Mouse (Mus musculus): ENCODE data around the gene Gm17359.

Gene Gm17359

GRCm38 (mm10) chr3:79358721-79359120 is 22.3 kb downstream of the Gm17359 start:
- no peak for DNase-seq

- no peak for DNase-seq
Measured at GRCm38 (mm10) chr3:79360317-79361101, 24.0 kb downstream of the Gm17359 start.

- no peak for DNase-seq
Measured at GRCm38 (mm10) chr3:79366098-79366497, 29.6 kb downstream of the Gm17359 start.

- no peak for DNase-seq
Measured at GRCm38 (mm10) chr3:79368306-79368705, 31.8 kb downstream of the Gm17359 start.

- DNase-seq: peak; percentile 47
Measured at GRCm38 (mm10) chr3:79370385-79370929, 34.0 kb downstream of the Gm17359 start.

- DNase-seq: no peak
Measured at GRCm38 (mm10) chr3:79371506-79372195, 35.2 kb downstream of the Gm17359 start.

GRCm38 (mm10) chr3:79373930-79374329 is 37.5 kb downstream of the Gm17359 start:
- DNase-seq: no peak

- no peak for DNase-seq
Measured at GRCm38 (mm10) chr3:79378086-79378485, 41.6 kb downstream of the Gm17359 start.

- no peak for DNase-seq
Measured at GRCm38 (mm10) chr3:79379255-79379836, 42.9 kb downstream of the Gm17359 start.

GRCm38 (mm10) chr3:79379873-79380595 is 43.6 kb downstream of the Gm17359 start:
- DNase-seq: no peak

- DNase-seq: no peak
Measured at GRCm38 (mm10) chr3:79381398-79381797, 44.9 kb downstream of the Gm17359 start.

- no peak for DNase-seq
Measured at GRCm38 (mm10) chr3:79385434-79386029, 49.1 kb downstream of the Gm17359 start.

- DNase-seq: no peak
Measured at GRCm38 (mm10) chr3:79389081-79389480, 52.6 kb downstream of the Gm17359 start.

- no peak for DNase-seq
Measured at GRCm38 (mm10) chr3:79400552-79400951, 64.1 kb downstream of the Gm17359 start.

- DNase-seq: no peak
Measured at GRCm38 (mm10) chr3:79402056-79402455, 65.6 kb downstream of the Gm17359 start.

GRCm38 (mm10) chr3:79408546-79408945 is 72.1 kb downstream of the Gm17359 start:
- DNase-seq: no peak

- DNase-seq: no peak
Measured at GRCm38 (mm10) chr3:79409927-79410628, 73.6 kb downstream of the Gm17359 start.

GRCm38 (mm10) chr3:79410629-79410995 is 74.2 kb downstream of the Gm17359 start:
- DNase-seq: no peak

GRCm38 (mm10) chr3:79411666-79412065 is 75.2 kb downstream of the Gm17359 start:
- DNase-seq: no peak

- DNase-seq: no peak
Measured at GRCm38 (mm10) chr3:79413492-79413891, 77.0 kb downstream of the Gm17359 start.

- no peak for DNase-seq
Measured at GRCm38 (mm10) chr3:79415081-79415480, 78.6 kb downstream of the Gm17359 start.

GRCm38 (mm10) chr3:79415929-79416328 is 79.5 kb downstream of the Gm17359 start:
- DNase-seq: no peak
